Mouse (Mus musculus): ENCODE measurements around the gene Il7r.
"Not testable (repeated sequence)": the region's sequence is repeated elsewhere in the genome, so short reads cannot be mapped to it uniquely, and the experiment has no call there.

Gene Il7r

GRCm38 (mm10) chr15:9530076-9530475, at the start of gene Il7r:
Gene Il7r (minus strand): TSS chr15:9530176.
- TF ChIP-seq POU5F1 (IDR thresholded peaks at IDR 0.05; ENCODE audit: borderline replicate concordance, low read length) (no peak), NANOG (IDR thresholded peaks at IDR 0.05; ENCODE audit: borderline replicate concordance, low read length) (no peak), CTCF (conservative IDR thresholded peaks at IDR 0.05; ENCODE audit: low read length) (no peak)
- no peaks in the 10 kb centered on the region for H3K27me3 ChIP-seq (ENCODE audit: insufficient read depth, low read length)
- no peaks in the 10 kb centered on the region for H3K4me1 ChIP-seq (replicated peaks; ENCODE audit: low read depth, low read length)
- H3K4me3 ChIP-seq (replicated peaks; ENCODE audit: low read length) = no peak within 1 kb of the TSS
- H3K36me3 ChIP-seq (ENCODE audit: insufficient read depth, low read length) = no peaks in the 10 kb centered on the region
- H3K9me3 ChIP-seq (ENCODE audit: low read length) = no peaks in the 10 kb centered on the region

GRCm38 (mm10) chr15:9577303-9577702, 47.3 kb upstream of the Il7r start:
- H3K9me3 ChIP-seq (ENCODE audit: low read length) = peaks cover 8% of the 10 kb centered on the region; the same call in 1 of the 2 replicates
- no peaks in the 10 kb centered on the region for H3K4me1 ChIP-seq (replicated peaks; ENCODE audit: low read depth, low read length)
- TF ChIP-seq NANOG (IDR thresholded peaks at IDR 0.05; ENCODE audit: borderline replicate concordance, low read length) (no peak), POU5F1 (IDR thresholded peaks at IDR 0.05; ENCODE audit: borderline replicate concordance, low read length) (no peak), CTCF (conservative IDR thresholded peaks at IDR 0.05; ENCODE audit: low read length) (no peak)
- H3K27me3 ChIP-seq (ENCODE audit: insufficient read depth, low read length) = no peaks in the 10 kb centered on the region
- H3K36me3 ChIP-seq (ENCODE audit: insufficient read depth, low read length) = no peaks in the 10 kb centered on the region
- H3K4me3 ChIP-seq (replicated peaks; ENCODE audit: low read length) = no peak overlapping the region

- Histone ChIP-seq H3K4me3 (replicated peaks; ENCODE audit: low read length) (no peak overlapping the region), H3K9me3 (ENCODE audit: low read length) (no peaks in the 10 kb centered on the region), H3K4me1 (replicated peaks; ENCODE audit: low read depth, low read length) (no peaks in the 10 kb centered on the region), H3K27me3 (ENCODE audit: insufficient read depth, low read length) (no peaks in the 10 kb centered on the region), H3K36me3 (ENCODE audit: insufficient read depth, low read length) (no peaks in the 10 kb centered on the region)
- no peak for TF ChIP-seq CTCF (conservative IDR thresholded peaks at IDR 0.05; ENCODE audit: low read length)
- no peak for TF ChIP-seq POU5F1 (IDR thresholded peaks at IDR 0.05; ENCODE audit: borderline replicate concordance, low read length)
- no peak for TF ChIP-seq NANOG (IDR thresholded peaks at IDR 0.05; ENCODE audit: borderline replicate concordance, low read length)
These were observed 44.8 kb upstream of the Il7r start for GRCm38 (mm10) chr15:9574796-9575195.

- no peaks in the 10 kb centered on the region for H3K4me1 ChIP-seq (replicated peaks; ENCODE audit: low read depth, low read length)
- no peak overlapping the region for H3K4me3 ChIP-seq (replicated peaks; ENCODE audit: low read length)
- H3K27me3 ChIP-seq (ENCODE audit: insufficient read depth, low read length) = no peaks in the 10 kb centered on the region
- H3K36me3 ChIP-seq (ENCODE audit: insufficient read depth, low read length) = no peaks in the 10 kb centered on the region
- TF ChIP-seq NANOG (IDR thresholded peaks at IDR 0.05; ENCODE audit: borderline replicate concordance, low read length) (no peak), POU5F1 (IDR thresholded peaks at IDR 0.05; ENCODE audit: borderline replicate concordance, low read length) (no peak), CTCF (conservative IDR thresholded peaks at IDR 0.05; ENCODE audit: low read length) (no peak)
- no peaks in the 10 kb centered on the region for H3K9me3 ChIP-seq (ENCODE audit: low read length)
These were observed 43.4 kb upstream of the Il7r start for GRCm38 (mm10) chr15:9573361-9573760.

- Histone ChIP-seq H3K36me3 (ENCODE audit: insufficient read depth, low read length) (no peaks in the 10 kb centered on the region), H3K4me1 (replicated peaks; ENCODE audit: low read depth, low read length) (no peaks in the 10 kb centered on the region), H3K9me3 (ENCODE audit: low read length) (no peaks in the 10 kb centered on the region), H3K27me3 (ENCODE audit: insufficient read depth, low read length) (no peaks in the 10 kb centered on the region), H3K4me3 (replicated peaks; ENCODE audit: low read length) (no peak overlapping the region)
- TF ChIP-seq NANOG (IDR thresholded peaks at IDR 0.05; ENCODE audit: borderline replicate concordance, low read length) = no peak
- TF ChIP-seq CTCF (conservative IDR thresholded peaks at IDR 0.05; ENCODE audit: low read length) = no peak
- TF ChIP-seq POU5F1 (IDR thresholded peaks at IDR 0.05; ENCODE audit: borderline replicate concordance, low read length) = no peak
These were observed 42.7 kb upstream of the Il7r start for GRCm38 (mm10) chr15:9572664-9573063.

- no peaks in the 10 kb centered on the region for H3K9me3 ChIP-seq (ENCODE audit: low read length)
- H3K36me3 ChIP-seq (ENCODE audit: insufficient read depth, low read length) = no peaks in the 10 kb centered on the region
- TF ChIP-seq CTCF (conservative IDR thresholded peaks at IDR 0.05; ENCODE audit: low read length) (no peak), POU5F1 (IDR thresholded peaks at IDR 0.05; ENCODE audit: borderline replicate concordance, low read length) (no peak), NANOG (IDR thresholded peaks at IDR 0.05; ENCODE audit: borderline replicate concordance, low read length) (no peak)
- no peak overlapping the region for H3K4me3 ChIP-seq (replicated peaks; ENCODE audit: low read length)
- no peaks in the 10 kb centered on the region for H3K4me1 ChIP-seq (replicated peaks; ENCODE audit: low read depth, low read length)
- no peaks in the 10 kb centered on the region for H3K27me3 ChIP-seq (ENCODE audit: insufficient read depth, low read length)
These were observed 41.9 kb upstream of the Il7r start for GRCm38 (mm10) chr15:9571896-9572295.

- H3K27me3 ChIP-seq (ENCODE audit: insufficient read depth, low read length) = no peaks in the 10 kb centered on the region
- no peak overlapping the region for H3K4me3 ChIP-seq (replicated peaks; ENCODE audit: low read length)
- no peaks in the 10 kb centered on the region for H3K36me3 ChIP-seq (ENCODE audit: insufficient read depth, low read length)
- no peaks in the 10 kb centered on the region for H3K4me1 ChIP-seq (replicated peaks; ENCODE audit: low read depth, low read length)
- no peaks in the 10 kb centered on the region for H3K9me3 ChIP-seq (ENCODE audit: low read length)
- TF ChIP-seq CTCF (conservative IDR thresholded peaks at IDR 0.05; ENCODE audit: low read length) (no peak), NANOG (IDR thresholded peaks at IDR 0.05; ENCODE audit: borderline replicate concordance, low read length) (no peak), POU5F1 (IDR thresholded peaks at IDR 0.05; ENCODE audit: borderline replicate concordance, low read length) (no peak)
These were observed 37.3 kb upstream of the Il7r start for GRCm38 (mm10) chr15:9567316-9567715.

- no peaks in the 10 kb centered on the region for H3K4me1 ChIP-seq (replicated peaks; ENCODE audit: low read depth, low read length)
- TF ChIP-seq POU5F1 (IDR thresholded peaks at IDR 0.05; ENCODE audit: borderline replicate concordance, low read length) (no peak), CTCF (conservative IDR thresholded peaks at IDR 0.05; ENCODE audit: low read length) (no peak), NANOG (IDR thresholded peaks at IDR 0.05; ENCODE audit: borderline replicate concordance, low read length) (no peak)
- H3K4me3 ChIP-seq (replicated peaks; ENCODE audit: low read length) = no peak overlapping the region
- H3K9me3 ChIP-seq (ENCODE audit: low read length) = no peaks in the 10 kb centered on the region
- no peaks in the 10 kb centered on the region for H3K27me3 ChIP-seq (ENCODE audit: insufficient read depth, low read length)
- no peaks in the 10 kb centered on the region for H3K36me3 ChIP-seq (ENCODE audit: insufficient read depth, low read length)
These were observed 35.4 kb upstream of the Il7r start for GRCm38 (mm10) chr15:9565396-9565795.

GRCm38 (mm10) chr15:9564156-9564555, 34.2 kb upstream of the Il7r start:
- TF ChIP-seq POU5F1 (IDR thresholded peaks at IDR 0.05; ENCODE audit: borderline replicate concordance, low read length) = no peak
- no peak for TF ChIP-seq CTCF (conservative IDR thresholded peaks at IDR 0.05; ENCODE audit: low read length)
- no peak for TF ChIP-seq NANOG (IDR thresholded peaks at IDR 0.05; ENCODE audit: borderline replicate concordance, low read length)
- H3K4me1 ChIP-seq (replicated peaks; ENCODE audit: low read depth, low read length) = no peaks in the 10 kb centered on the region
- no peak overlapping the region for H3K4me3 ChIP-seq (replicated peaks; ENCODE audit: low read length)
- no peaks in the 10 kb centered on the region for H3K27me3 ChIP-seq (ENCODE audit: insufficient read depth, low read length)
- H3K36me3 ChIP-seq (ENCODE audit: insufficient read depth, low read length) = no peaks in the 10 kb centered on the region
- no peaks in the 10 kb centered on the region for H3K9me3 ChIP-seq (ENCODE audit: low read length)

GRCm38 (mm10) chr15:9557264-9557663, 27.3 kb upstream of the Il7r start:
- H3K36me3 ChIP-seq (ENCODE audit: insufficient read depth, low read length); H3K4me3 ChIP-seq (replicated peaks; ENCODE audit: low read length); H3K4me1 ChIP-seq (replicated peaks; ENCODE audit: low read depth, low read length); H3K27me3 ChIP-seq (ENCODE audit: insufficient read depth, low read length); H3K9me3 ChIP-seq (ENCODE audit: low read length): not testable (repeated sequence)
